Mouse (Mus musculus) hindbrain, embryonic 11.5 days (tissue): ENCODE results near the gene Gm11549. TPM values are rescaled to one million over a fixed set of nuclear protein-coding genes. Genes with fewer than 3 reads are reported as not detected.

Source experiments
- ATAC-seq: fragments of 200-750 bp; cut with Nextera tagmentation; 2 replicates; pipeline ENCODE4 v1.8.0; 2017; ENCODE audit warnings: mild to moderate bottlenecking, moderate TSS enrichment, moderate library complexity; ENCODE audit not compliant: low FRiP score
- DNase-seq: peaks from one replicate; pipeline ENCODE4 v3.0.0-alpha.2; 2015; ENCODE audit warnings: low spot score
- H3K27ac ChIP-seq: fragments of 300-500 bp; sonication (generic); 2 replicates; pipeline ENCODE4 v1.5.1; 2014; ENCODE audit warnings: mild to moderate bottlenecking, low read depth, low read length
- H3K27me3 ChIP-seq: fragments of 300-500 bp; sonication (generic); 2 replicates; pipeline ENCODE4 v1.6.1; 2014; ENCODE audit warnings: mild to moderate bottlenecking, low read length, moderate library complexity, mixed read lengths; ENCODE audit not compliant: control insufficient read depth, insufficient read depth
- H3K36me3 ChIP-seq: fragments of 300-500 bp; sonication (generic); 2 replicates; pipeline ENCODE4 v1.6.1; 2014; ENCODE audit warnings: mild to moderate bottlenecking, low read length, moderate library complexity, mixed read lengths; ENCODE audit not compliant: control insufficient read depth, insufficient read depth
- H3K4me1 ChIP-seq: fragments of 300-500 bp; sonication (generic); replicated peaks from 2 replicates; pipeline ENCODE4 v1.6.1; 2014; ENCODE audit warnings: low read length, mixed read lengths; ENCODE audit not compliant: control insufficient read depth, insufficient read depth
- H3K4me2 ChIP-seq: fragments of 300-500 bp; sonication (generic); replicated peaks from 2 replicates; pipeline ENCODE4 v1.6.1; 2014; ENCODE audit warnings: mild to moderate bottlenecking, low read depth, low read length
- H3K4me3 ChIP-seq: fragments of 300-500 bp; sonication (generic); 2 replicates; pipeline ENCODE4 v1.5.1; 2014; ENCODE audit warnings: low read depth, low read length
- H3K9ac ChIP-seq: fragments of 300-500 bp; sonication (generic); 2 replicates; pipeline ENCODE4 v1.6.1; 2014; ENCODE audit warnings: low read depth, low read length
- H3K9me3 ChIP-seq: fragments of 300-500 bp; sonication (generic); 2 replicates; pipeline ENCODE4 v1.6.1; 2016; ENCODE audit warnings: low read length; ENCODE audit not compliant: control insufficient read depth
- WGBS: fragments of 180-500 bp; shearing (Covaris S2); extraction: QIAGEN DNeasy Blood & Tissue Kit; methylation state at CpG from one replicate; pipeline ENCODE4 v1.1.7; 2014; 5-methylcytosine and 5-hydroxymethylcytosine counted together
- polyA plus RNA-seq: library from polyadenylated mRNA; unstranded; fragments of >200 nt; fragmentation: Nextera tagmentation; extraction: Ambion mirVana; gene quantifications from 2 replicates; pipeline ENCODE4 v1.2.1, GENCODE M21; 2014

The Gm11549 gene
- polyA plus RNA-seq, 1 experiment from 2014 or later, result 0.34 TPM

DNA sequence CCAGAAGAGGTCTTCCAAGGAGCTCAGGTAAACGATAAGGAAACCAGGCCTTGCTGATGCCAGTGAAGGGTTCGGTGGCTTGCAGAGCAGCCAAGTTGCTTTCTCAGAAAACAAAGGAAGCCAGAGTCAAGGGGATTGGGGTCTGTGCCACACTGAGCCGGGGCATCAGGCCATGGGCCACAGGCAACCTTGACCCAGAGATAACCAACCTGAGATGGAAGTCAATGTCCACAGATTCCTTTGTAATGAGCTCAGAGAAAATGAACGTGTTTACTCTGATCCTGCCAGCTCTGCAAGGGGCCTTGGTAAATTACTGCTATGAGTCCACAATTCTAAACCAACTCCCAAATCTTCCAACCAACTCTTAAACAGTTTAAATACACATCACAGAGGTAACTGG lies 49.8 kb downstream of the Gm11549 start:
- H3K4me2 ChIP-seq, result no peak overlapping the region
- ATAC-seq, result no peak
- H3K9ac ChIP-seq, result no peak overlapping the region

GRCm38 (mm10) chr3:36468871-36469270 lies 52.7 kb downstream of the Gm11549 start:
- Histone ChIP-seq H3K36me3 (no peaks in the 10 kb centered on the region), H3K4me2 (no peak overlapping the region), H3K4me1 (no peaks in the 10 kb centered on the region; the same call in 1 of the 2 replicates), H3K27ac (no peak overlapping the region), H3K9me3 (no peaks in the 10 kb centered on the region), H3K4me3 (no peak overlapping the region), H3K9ac (no peak overlapping the region), H3K27me3 (no peaks in the 10 kb centered on the region)
- WGBS, result 48% methylated on average over 2 of the region's 2 CpGs
- ATAC-seq (no peak), DNase-seq (no peak)

More for the DNA sequence above, 49.8 kb downstream of the Gm11549 start:
- no peak for DNase-seq
- Histone ChIP-seq H3K4me3 (no peak overlapping the region), H3K27ac (no peak overlapping the region), H3K4me1 (no peaks in the 10 kb centered on the region; the same call in 1 of the 2 replicates), H3K9me3 (no peaks in the 10 kb centered on the region), H3K27me3 (no peaks in the 10 kb centered on the region), H3K36me3 (no peaks in the 10 kb centered on the region)
- 72% methylated on average over 4 of the region's 4 CpGs for WGBS

GRCm38 (mm10) chr3:36467632-36468031 lies 54.0 kb downstream of the Gm11549 start:
- no peaks in the 10 kb centered on the region for H3K36me3 ChIP-seq
- no peak overlapping the region for H3K4me2 ChIP-seq
- H3K27ac ChIP-seq, result no peak overlapping the region
- 91% methylated on average over 7 of the region's 7 CpGs for WGBS
- no peak overlapping the region for H3K9ac ChIP-seq
- no peak for DNase-seq
- no peak overlapping the region for H3K4me3 ChIP-seq
- ATAC-seq, result no peak
- H3K27me3 ChIP-seq, result no peaks in the 10 kb centered on the region
- H3K4me1 ChIP-seq, result no peaks in the 10 kb centered on the region; the same call in 1 of the 2 replicates
- H3K9me3 ChIP-seq, result no peaks in the 10 kb centered on the region

DNA sequence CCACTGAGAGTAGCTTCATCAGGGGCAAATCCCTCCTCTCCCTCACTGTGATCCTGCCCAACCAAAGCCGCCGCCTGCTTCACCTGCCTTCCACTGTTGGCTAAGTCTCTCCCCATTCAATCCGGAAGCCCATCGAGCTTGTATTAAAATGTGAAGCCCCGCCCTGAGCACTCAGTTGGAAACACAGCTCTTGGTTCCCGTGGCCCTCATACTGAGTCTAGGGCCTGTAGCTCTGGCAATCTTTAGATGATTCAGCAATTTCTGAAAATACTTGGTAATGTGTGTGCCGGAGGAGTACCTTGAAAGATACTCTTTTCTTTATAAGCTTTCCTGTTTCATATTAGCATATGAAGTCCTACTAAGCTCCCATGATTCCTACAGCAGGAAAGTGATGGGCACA lies 56.1 kb downstream of the Gm11549 start:
- Histone ChIP-seq H3K9ac (no peak overlapping the region), H3K4me2 (no peak overlapping the region), H3K4me1 (no peaks in the 10 kb centered on the region), H3K9me3 (no peaks in the 10 kb centered on the region), H3K27me3 (no peaks in the 10 kb centered on the region), H3K4me3 (no peak overlapping the region), H3K36me3 (no peaks in the 10 kb centered on the region), H3K27ac (no peak overlapping the region)
- DNase-seq, result no peak
- no peak for ATAC-seq
- 63% methylated on average over 7 of the region's 7 CpGs for WGBS

Other genes with a start within 250 kb of the Gm11549 start
- 103 and 121 TPM in 2 replicates for gene Anxa5, start 45.9 kb downstream of the Gm11549 start, polyA plus RNA-seq
- 0.45 and 0.95 TPM in 2 replicates for gene 1810062G17Rik, start 45.9 kb downstream of the Gm11549 start, polyA plus RNA-seq
- 104 and 108 TPM in 2 replicates for gene Exosc9, start 30.8 kb upstream of the Gm11549 start, polyA plus RNA-seq
- gene Ccna2, start 50.3 kb upstream of the Gm11549 start, polyA plus RNA-seq, result 242 and 261 TPM in 2 replicates
- gene Bbs7, start 91.7 kb upstream of the Gm11549 start, polyA plus RNA-seq, result 20.2 and 23.1 TPM in 2 replicates
- 4.3 and 5.2 TPM in 2 replicates for gene Trpc3, start 168.4 kb upstream of the Gm11549 start, polyA plus RNA-seq